21 mouse cellular contexts compared by ENCODE assay signal in genomic region chr6:146313396-146313795, GRCm38 (mm10).
A peak's percentile ranks its signal among the peaks of the same experiment; 100 is the strongest.
DNase-seq lines count a peak whose midpoint lies in the region; TF ChIP-seq lines count a peak whose summit lies in the region.
"Had no signal": no experiment of that assay in that cellular context is flagged by ENCODE, and none has a peak within 500 bp of the region (broad histone marks: within the 10 kb centered on the region; RNA-seq: fewer than 3 reads in every experiment).

No protein-coding gene starts in this region.

- peak overlapping the region; percentile 64 for H3K27ac ChIP-seq in gastrocnemius, adult 2 months
- H3K27ac ChIP-seq: embryonic facial prominence, embryonic 13.5 days; heart, embryonic 15.5 days; kidney, postnatal 0 days; limb, embryonic 12.5 days; liver, embryonic 12.5 days; midbrain, embryonic 12.5 days; neural tube, embryonic 13.5 days had no signal

- no peak overlapping the region for H3K4me3 ChIP-seq in gastrocnemius, adult 2 months
- H3K4me3 ChIP-seq: embryonic facial prominence, embryonic 13.5 days; heart, embryonic 15.5 days; limb, embryonic 12.5 days; liver, embryonic 12.5 days; midbrain, embryonic 12.5 days; neural tube, embryonic 13.5 days had no signal

- TF ChIP-seq CTCF in gastrocnemius, adult 2 months (IDR thresholded peaks at IDR 0.05) = no peak

- intact Hi-C loops in gastrocnemius, adult 2 months (cut with DNase I) = no loop called here
- intact Hi-C loops in gastrocnemius, postnatal 14 days (cut with DNase I; ENCODE audit: low total_unique reads) = no loop called here

- no peak for DNase-seq in gastrocnemius, adult 2 months
- no peak for DNase-seq in gastrocnemius, postnatal 14 days
- DNase-seq in thymus, postnatal 14 days = peak; percentile 32
- no peak for DNase-seq in thymus, postnatal 25 days
- DNase-seq in induced T-regulatory cell, adult 2 months (ENCODE audit: low read depth) = peak; percentile 29
- DNase-seq in thymus, postnatal 4 days = peak; percentile 23
- DNase-seq in ovary, adult 18-20 months (ENCODE audit: low spot score) = no peak
- DNase-seq in adrenal gland, postnatal 14 days = no peak
- DNase-seq: cerebellum, adult 9-10 months; heart, adult 11 months; kidney, adult 11 months; lung, adult 2 months; lung, postnatal 4 days; right cerebral cortex, postnatal 25 days had no signal

Comparison
In these comparisons a context has a peak if more than half of its experiments do, and no peak if none do; other contexts are left out.
1. DNase-seq: peak in thymus, postnatal 14 days (single experiment), induced T-regulatory cell, adult 2 months (single experiment) and thymus, postnatal 4 days (single experiment); none in gastrocnemius, adult 2 months (single experiment), gastrocnemius, postnatal 14 days (single experiment), thymus, postnatal 25 days (single experiment), ovary, adult 18-20 months (single experiment) and adrenal gland, postnatal 14 days (single experiment).